Mouse (Mus musculus): Measurements from ENCODE around the gene Gm14692.
"Not testable (repeated sequence)": the region's sequence is repeated elsewhere in the genome, so short reads cannot be mapped to it uniquely, and the experiment has no call there.

The Gm14692 gene

GRCm38 (mm10) chrX:67695398-67695797, at the start of gene Gm14692:
Gene Gm14692, plus strand, starts transcription at chrX:67695698.
- not testable (repeated sequence) for DNase-seq

GRCm38 (mm10) chrX:67693462-67693861, 2.0 kb upstream of the Gm14692 start, which contains the start of gene Gm1140:
Gene Gm1140, minus strand, starts transcription at chrX:67693562.
- not testable (repeated sequence) for DNase-seq

Data from lung, postnatal 36 days (tissue).